In genomic region chr8:108713346-108714142, GRCm38 (mm10) we compare ENCODE assay signal across 9 mouse cellular contexts.
A peak's percentile ranks its signal among the peaks of the same experiment; 100 is the strongest.
DNase-seq lines count a peak whose midpoint lies in the region; ATAC-seq and TF ChIP-seq lines count a peak whose summit lies in the region.
"Had no signal": no experiment of that assay in that cellular context is flagged by ENCODE, and none has a peak within 500 bp of the region (broad histone marks: within the 10 kb centered on the region; RNA-seq: fewer than 3 reads in every experiment).

No protein-coding gene starts in this region.

- intact Hi-C loops in left cerebral cortex, adult 2 months (cut with DNase I): loop anchor here (5.0 to 10.0 kb wide), 2 partner anchors 199 to 751 kb away; no protein-coding TSS in a partner anchor
- intact Hi-C loops in left cerebral cortex, postnatal 25 days (cut with DNase I): loop anchor here (5.0 to 10.0 kb wide), 2 partner anchors 199 to 471 kb away; no protein-coding TSS in a partner anchor

- no peak for TF ChIP-seq POLR2A in small intestine, adult 2 months (IDR thresholded peaks at IDR 0.05; ENCODE audit: low read depth, low read length)

- no peak for ATAC-seq in limb, embryonic 13.5 days (ENCODE audit: low FRiP score, low read depth)

- no peak for DNase-seq in left cerebral cortex, adult 2 months (ENCODE audit: extremely low spot score in 1 of 2, low spot score in 2 of 2)
- no peak for DNase-seq in left cerebral cortex, postnatal 25 days (ENCODE audit: low spot score in 2 of 2)
- DNase-seq in forebrain, embryonic 10.5 days (ENCODE audit: extremely low spot score, low spot score): no peak
- no peak for DNase-seq in right cerebral cortex, adult 2 months (ENCODE audit: low spot score in 2 of 2)
- no peak for DNase-seq in cerebellum, adult 11 months
- no peak for DNase-seq in urinary bladder, postnatal 14 days (ENCODE audit: low spot score)
- DNase-seq: retina, postnatal 1 day had no signal

- H3K4me2 ChIP-seq in limb, embryonic 13.5 days (replicated peaks): peak overlapping the region; percentile 97

- no peaks in the 10 kb centered on the region for H3K9me3 ChIP-seq in forebrain, embryonic 10.5 days
- no peaks in the 10 kb centered on the region for H3K9me3 ChIP-seq in limb, embryonic 13.5 days

- H3K9ac ChIP-seq in limb, embryonic 13.5 days: peak overlapping the region; percentile 98

- WGBS in forebrain, embryonic 10.5 days: 3% methylated on average over 19 of the region's 19 CpGs
- 10% methylated on average over 19 of the region's 19 CpGs for WGBS in limb, embryonic 13.5 days
- WGBS in small intestine, adult 2 months: 81% methylated on average over 19 of the region's 19 CpGs

- H3K27ac ChIP-seq in left cerebral cortex, adult 2 months: no peak overlapping the region
- H3K27ac ChIP-seq in forebrain, embryonic 10.5 days: peak overlapping the region; percentile 94
- H3K27ac ChIP-seq in limb, embryonic 13.5 days: peak overlapping the region; percentile 98
- H3K27ac ChIP-seq in small intestine, adult 2 months (ENCODE audit: insufficient read depth, low read depth, low read length): peak overlapping the region; percentile 34

- H3K27me3 ChIP-seq in forebrain, embryonic 10.5 days (ENCODE audit: poor library complexity, severe bottlenecking): peaks cover 32% of the 10 kb centered on the region
- H3K27me3 ChIP-seq in limb, embryonic 13.5 days: no peaks in the 10 kb centered on the region
- H3K27me3 ChIP-seq in small intestine, adult 2 months (ENCODE audit: control insufficient read depth, insufficient read depth, low read length): no peaks in the 10 kb centered on the region

- TF ChIP-seq CTCF in left cerebral cortex, adult 2 months (IDR thresholded peaks at IDR 0.05): no peak
- TF ChIP-seq CTCF in small intestine, adult 2 months (IDR thresholded peaks at IDR 0.05; ENCODE audit: extremely low read depth, insufficient read length, insufficient replicate concordance, low read depth, low read length): no peak

- peak overlapping the region; percentile 56; the same call in 1 of the 2 replicates for H3K4me3 ChIP-seq in left cerebral cortex, adult 2 months
- peak overlapping the region; percentile 88 for H3K4me3 ChIP-seq in forebrain, embryonic 10.5 days
- peak overlapping the region; percentile 86 for H3K4me3 ChIP-seq in limb, embryonic 13.5 days
- no peak overlapping the region for H3K4me3 ChIP-seq in small intestine, adult 2 months (ENCODE audit: low read depth, low read length)

- peaks cover 100% of the 10 kb centered on the region for H3K4me1 ChIP-seq in forebrain, embryonic 10.5 days
- H3K4me1 ChIP-seq in limb, embryonic 13.5 days: peaks cover 94% of the 10 kb centered on the region
- H3K4me1 ChIP-seq in small intestine, adult 2 months (ENCODE audit: control insufficient read depth, insufficient read depth, insufficient read length, low read length): peaks cover 4% of the 10 kb centered on the region

- H3K36me3 ChIP-seq in forebrain, embryonic 10.5 days (replicated peaks): no peaks in the 10 kb centered on the region
- no peaks in the 10 kb centered on the region for H3K36me3 ChIP-seq in limb, embryonic 13.5 days
- H3K36me3 ChIP-seq in small intestine, adult 2 months (ENCODE audit: control insufficient read depth, insufficient read depth, low read length): no peaks in the 10 kb centered on the region
